Mouse (Mus musculus): ENCODE results near the gene Cers5. TPM values are rescaled to one million over a fixed set of nuclear protein-coding genes. Genes with fewer than 3 reads are reported as not detected.
A peak's percentile ranks its signal among the peaks of the same experiment; 100 is the strongest.
"Not testable (repeated sequence)": the region's sequence is repeated elsewhere in the genome, so short reads cannot be mapped to it uniquely, and the experiment has no call there.

The Cers5 gene
- total RNA-seq, 2 experiments from 2014 or later: 35.9 to 41.6 TPM

DNA sequence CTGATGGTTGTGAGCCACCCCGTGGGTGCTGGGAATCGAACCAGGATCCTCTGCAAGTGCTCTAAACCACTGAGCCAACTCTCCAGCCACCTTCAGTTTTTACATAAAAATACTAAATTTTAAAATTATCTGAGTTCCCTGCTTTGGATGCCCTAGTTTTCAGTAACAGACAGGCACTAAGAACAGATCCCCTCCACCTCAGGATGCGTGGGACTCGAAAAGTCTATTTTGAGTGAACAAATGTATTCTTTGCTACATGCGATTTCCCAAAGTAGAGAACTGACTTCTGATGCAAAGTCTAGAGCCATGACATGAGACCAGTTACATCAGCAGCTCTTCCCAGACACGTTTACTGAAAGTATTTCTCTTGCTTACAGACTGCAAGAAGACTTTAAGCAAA lies 17.8 kb upstream of the Cers5 start:
- DNase-seq: no peak

DNA sequence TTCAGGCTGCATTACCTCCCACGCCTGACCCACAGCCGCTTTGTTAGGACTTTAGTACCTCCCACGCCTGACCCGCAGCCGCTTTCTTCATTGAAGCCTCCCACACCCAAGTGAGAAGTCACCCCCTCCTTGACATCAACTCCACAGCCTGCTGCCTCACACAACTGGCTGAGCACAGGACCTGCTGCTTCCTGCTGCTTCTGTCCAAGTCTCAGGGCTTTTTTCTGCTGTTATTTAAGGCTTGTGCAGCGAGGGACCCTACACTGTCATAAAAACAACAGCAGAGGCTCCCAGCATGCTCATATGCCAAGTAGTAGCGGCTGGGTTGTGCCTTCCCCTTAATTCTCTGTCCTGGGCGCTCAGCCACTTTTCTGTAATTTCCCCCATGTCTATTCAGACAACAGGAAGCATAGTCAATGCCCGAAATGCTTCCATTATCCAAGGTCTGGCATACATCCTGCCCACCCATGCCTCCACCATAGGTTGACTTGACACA lies 15.0 kb upstream of the Cers5 start:
- no peak for DNase-seq

DNA sequence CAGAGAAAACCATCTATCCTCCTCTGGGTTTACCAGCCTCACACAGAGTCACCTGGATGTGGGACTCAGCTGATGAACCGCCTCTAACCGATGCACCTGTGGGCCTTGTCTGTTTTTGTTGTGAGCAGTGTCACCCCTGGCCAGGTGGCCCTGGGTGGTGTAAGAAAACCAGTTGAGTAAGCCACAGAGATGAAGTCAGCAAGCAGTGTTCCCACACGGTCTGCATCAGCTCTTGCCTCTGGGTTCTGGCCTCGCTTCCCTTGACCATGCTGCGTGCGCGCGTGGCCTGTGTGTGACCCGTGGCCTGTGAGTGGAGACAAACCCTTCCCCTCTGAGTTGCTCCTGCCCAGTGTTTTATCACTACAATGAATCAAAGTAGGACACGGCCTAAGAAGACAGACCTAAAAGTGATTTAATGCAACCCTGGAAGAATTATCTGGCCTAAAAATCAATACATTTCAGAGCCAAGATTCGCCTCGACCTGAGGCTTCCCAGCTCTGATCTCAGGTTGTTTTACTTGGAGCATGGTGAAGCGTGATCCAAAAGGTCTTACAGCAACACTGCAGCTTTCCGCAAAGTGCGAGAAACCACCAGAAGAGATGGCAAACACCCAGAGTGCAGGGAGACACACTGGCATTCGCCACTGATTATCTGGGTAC lies 6.1 kb upstream of the Cers5 start:
- DNase-seq: no peak

DNA sequence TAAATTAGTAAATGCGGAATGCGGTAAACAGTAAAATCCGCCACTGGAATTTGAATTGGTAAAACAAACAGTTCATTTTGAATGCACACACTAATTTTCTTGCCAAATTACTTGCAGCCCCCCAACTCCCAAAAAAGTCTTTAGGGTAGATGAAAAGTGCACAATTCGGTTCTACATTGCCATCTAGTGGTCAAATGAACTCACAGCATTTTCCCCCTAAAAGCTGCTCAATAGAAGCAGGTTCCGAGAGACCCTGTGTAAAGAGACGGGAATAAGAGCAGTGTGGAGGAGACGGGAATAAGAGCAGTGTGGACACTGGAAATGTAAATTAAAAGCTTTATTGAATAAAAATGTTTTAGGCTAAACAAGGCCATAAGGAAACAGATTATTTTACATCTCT lies 5.5 kb upstream of the Cers5 start:
- DNase-seq: peak; percentile 23

DNA sequence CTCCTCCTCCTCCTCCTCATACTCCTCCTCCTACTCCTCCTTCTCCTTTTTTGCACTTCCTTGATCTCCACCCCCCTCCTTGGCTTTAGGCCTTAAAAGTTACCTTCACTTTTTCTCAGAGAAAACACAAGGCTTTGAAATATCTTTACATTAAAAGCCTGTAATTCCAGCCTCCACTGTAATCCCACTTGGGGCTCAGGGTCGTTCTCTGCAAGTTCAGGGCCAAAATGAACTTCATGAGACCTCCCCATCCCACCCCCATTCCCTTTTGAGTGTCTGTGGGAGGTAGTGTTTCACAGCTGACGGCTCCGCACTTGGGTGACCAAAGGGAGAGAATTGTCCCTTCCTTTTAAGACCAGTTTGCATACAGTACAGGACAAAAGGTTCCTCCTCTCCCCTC lies 240 bp upstream of the Cers5 start:
- DNase-seq: no peak

DNA sequence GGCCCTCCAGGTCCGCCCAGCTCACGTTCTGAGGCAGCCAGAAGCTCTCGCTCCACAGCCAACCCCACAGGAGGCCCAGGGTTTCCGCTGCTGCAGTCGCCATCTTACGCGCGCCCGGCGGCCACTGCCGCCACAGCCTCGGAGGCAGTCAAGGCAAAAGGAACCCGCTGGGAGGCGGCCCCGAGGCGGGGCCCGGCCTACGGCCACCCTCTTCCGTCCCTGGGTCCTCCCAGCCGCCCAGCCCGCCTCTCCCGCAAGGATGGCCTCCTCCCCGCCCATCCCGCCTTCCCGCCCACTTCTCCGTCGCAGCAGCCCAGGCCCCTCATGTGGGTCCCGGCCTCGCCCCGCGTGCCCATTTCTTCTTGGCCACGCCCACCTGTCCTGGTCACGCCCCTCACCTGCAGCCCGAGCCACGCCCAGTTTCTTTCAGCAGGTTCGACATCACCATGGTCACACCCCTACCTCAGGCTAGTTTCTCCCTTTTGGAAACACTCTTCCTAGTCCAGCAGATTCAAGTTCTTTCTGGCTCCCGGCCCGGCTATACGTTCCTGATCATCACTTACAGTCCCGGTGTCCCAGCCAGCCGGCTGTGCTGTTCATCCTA lies 306 bp downstream of the Cers5 start:
- DNase-seq: peak; percentile 94

DNA sequence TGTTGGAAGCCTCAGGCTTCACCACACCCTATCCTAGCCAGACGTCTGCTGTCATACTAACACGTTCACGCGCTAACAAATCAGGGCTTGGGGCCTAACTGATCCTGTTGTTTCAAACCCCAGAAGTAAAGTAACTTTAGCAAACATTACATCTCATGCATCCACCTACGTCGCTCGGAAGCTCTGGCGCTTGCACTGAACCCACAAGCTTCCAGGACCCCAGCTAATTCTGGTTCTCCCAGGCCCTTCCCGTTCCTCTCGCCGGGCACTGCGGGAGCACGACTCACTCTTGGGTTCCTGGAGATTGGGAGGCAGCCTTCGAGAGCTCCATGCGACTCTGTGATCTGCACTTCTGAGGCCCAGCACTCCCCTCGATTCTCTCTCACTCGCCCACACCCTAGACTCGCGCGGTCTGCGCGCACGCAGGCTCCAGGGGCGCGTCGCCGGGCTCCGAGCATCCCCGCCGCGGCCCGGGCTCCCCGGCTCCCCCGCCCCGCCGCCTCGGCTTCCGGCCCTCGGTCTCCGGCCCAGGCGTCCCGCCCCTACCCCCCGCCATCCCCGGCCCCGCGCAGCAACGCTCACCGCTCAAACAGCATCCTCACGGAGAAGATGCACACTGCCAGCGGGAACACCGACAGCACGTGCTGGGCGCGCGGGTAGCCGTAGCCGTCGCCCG lies 946 bp downstream of the Cers5 start:
- DNase-seq: no peak

DNA sequence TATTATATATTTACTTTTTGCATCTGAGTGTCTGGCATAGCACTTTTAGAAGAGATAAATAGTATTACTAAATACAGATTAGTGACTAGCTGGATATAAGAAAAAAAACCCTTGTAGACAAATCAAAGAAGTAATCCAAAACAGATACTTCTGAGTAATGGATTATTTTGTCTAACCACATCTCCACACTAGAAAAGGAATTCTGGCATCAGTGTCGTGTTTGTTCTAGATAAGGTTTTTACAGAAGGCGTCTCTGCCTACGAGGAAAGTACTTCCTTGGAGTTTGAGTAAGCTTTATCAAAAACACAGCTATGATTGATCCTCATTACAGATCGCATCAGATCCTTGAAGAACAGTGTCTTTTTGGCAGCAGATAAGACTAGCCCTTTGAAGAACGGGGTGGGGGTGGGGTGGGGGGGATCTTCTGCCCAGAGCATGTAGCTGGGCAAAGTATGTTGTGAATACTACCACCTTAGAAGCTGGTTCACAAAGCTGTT lies 1.6 kb downstream of the Cers5 start:
- no peak for DNase-seq

DNA sequence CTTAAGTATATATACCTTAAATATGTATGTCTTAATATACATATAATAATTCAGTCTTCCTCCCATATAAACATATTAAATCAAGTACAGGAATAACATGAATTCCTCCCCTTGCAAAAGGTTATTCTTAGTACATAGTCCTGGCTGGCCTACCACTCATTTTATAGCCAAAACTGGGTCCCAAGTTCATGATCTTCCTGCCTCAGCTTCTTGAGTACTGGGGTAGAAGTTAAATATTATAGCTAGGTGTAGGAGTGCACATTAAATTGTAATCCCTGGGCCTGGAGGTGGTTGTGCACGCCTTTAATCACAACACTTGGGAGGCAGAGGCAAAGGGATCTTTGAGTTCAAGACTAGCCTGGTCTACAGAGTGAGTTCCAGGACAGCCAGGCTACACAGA lies 3.9 kb downstream of the Cers5 start:
- no peak for DNase-seq

DNA sequence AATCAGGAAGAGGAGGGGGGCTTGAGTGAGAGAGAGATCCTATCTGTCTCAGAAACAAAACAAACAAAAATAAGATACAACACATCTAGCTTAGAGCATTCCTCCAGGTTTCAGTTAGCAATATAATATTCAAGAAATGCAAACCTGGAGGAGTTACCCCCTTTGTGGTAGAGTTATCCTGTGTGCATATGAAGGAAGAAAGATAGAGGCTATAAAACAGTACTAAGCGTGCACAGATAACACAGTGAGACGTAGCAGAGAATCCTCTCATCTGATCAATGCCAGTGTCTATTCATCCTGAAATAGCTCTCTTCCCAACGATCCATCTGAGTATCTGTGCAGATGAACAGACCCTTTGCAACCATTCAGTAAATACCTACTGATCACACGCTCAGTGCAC lies 5.2 kb downstream of the Cers5 start:
- DNase-seq: no peak

DNA sequence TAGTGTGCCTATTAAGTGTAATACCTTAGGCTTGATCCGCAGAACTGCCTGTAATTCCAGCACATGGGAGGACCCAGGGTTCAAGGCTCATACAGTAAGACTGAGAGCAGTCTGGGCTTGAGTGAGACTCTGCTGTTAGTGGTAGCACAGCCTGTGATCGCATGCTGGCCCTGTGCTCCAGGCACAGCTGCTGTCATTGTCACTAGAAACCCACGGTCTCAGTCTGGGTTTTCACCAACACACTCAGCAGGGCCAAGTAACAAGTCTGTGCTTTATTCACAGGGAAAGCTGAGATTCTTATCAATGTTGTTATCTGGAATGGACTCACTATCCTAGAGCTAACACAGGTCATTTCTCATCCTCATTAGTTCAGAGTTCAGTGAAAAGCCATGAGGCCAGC lies 18.5 kb downstream of the Cers5 start:
- DNase-seq: no peak

DNA sequence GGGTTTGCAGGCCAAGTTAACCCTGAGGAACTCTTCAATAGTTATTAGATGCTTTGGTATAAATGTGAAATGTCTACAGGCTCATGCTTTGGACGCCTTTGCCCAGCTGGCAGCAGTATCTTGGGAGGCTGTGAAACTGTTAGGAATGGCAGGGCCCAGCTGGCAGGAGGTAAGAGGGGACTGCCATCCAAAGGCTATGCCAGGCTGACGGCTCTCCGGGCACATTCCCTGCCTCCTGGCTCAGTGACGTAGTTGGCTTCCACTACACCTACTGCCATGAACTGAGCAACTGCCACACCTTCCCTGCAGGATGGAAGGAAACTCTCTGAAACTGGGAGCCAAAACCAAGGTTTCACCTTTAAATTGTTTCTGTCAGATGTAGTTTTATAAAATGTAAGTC lies 32.5 kb downstream of the Cers5 start:
- DNase-seq: no peak

DNA sequence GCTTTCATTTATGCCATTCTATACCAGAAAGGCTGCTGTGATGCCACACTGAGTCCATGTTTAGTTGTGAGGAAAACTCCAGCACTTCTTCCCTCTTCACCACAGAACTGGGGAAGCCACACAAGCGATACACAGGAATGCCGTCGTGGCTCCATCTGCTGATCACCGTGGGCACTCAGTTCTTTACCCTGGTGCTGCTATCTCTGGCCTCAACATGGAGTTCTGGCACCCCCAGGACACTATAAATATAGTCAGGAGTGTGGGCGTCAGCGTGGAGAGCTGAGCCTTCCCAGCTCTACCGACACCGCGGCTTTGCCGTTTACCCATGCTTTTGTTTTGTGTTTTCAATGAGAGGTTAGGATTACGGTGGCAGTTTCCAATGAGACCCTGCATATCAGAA lies 36.0 kb downstream of the Cers5 start:
- no peak for DNase-seq

DNA sequence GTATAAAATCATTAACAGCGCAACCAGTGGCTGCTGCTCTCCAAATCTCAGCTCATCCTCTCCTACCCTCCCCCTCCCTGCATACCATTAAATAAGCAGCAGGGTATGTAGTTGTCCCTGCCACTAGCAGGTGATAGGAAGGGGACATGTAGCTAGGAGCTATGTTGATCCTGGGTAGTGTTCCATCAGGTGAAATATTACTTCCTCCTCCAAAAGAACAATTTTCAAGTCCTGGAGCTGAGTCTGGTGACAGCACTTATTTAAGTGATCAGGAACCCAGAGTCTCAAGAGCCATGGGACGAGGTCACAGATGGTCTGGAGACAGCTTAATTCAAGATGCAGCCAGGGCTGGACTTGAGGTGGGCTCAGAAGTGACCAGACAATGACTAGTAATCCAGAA lies 37.1 kb downstream of the Cers5 start:
- DNase-seq: peak; percentile 100

DNA sequence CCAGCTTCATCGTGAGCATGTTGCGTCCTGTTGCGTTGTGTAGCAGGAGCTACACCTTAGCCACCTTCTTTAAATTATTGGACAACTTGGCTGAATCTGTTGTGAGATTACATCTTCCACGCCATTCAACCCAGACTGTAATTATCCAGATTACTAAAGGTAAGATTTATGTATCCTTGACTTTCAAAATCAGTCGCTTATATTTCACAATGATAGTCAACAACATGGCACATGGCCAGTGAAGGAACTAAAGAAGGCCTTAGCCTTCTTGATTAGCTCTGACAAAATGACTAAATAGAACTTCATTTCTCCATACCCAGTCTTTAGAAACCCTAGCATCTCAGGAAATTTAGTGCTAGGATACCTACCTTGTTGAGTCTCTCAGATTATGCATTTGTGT lies 39.5 kb downstream of the Cers5 start:
- DNase-seq: peak; percentile 45

DNA sequence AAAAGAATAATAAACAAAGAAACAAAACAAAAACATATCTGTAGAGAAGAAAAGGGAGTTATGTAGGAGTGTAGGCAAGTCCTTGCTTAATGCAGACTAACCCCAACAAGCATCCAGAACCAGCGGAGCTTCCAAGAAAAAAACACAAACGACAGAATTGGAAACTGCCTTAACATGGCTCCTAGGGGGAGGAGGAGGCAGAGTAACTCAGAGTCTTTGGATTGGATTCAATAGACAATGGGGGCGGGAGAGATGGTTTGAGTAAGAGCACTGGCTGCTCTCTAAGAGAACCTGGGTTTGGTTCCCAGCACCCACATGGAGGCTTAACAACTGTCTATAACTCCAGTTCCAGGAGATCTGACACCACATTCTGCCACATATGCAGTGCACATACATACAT lies 41.0 kb downstream of the Cers5 start:
- no peak for DNase-seq

DNA sequence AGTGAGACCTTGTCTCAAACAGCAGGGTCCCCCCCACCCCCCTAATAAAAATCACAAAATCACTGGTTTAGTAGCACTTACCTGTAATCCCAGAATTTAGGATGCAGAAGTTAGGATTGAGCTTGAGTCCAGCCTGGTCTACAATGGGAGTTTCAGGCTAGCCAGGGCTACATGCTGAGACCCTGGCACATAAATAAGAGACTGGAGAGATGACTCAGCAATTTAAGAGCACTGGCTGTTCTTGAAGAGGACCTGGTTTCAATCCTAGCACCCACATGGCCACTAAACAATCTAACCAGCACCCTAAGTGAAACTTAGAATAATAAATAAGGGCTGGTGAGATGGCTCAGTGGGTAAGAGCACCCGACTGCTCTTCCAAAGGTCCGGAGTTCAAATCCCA lies 41.5 kb downstream of the Cers5 start:
- no peak for DNase-seq

DNA sequence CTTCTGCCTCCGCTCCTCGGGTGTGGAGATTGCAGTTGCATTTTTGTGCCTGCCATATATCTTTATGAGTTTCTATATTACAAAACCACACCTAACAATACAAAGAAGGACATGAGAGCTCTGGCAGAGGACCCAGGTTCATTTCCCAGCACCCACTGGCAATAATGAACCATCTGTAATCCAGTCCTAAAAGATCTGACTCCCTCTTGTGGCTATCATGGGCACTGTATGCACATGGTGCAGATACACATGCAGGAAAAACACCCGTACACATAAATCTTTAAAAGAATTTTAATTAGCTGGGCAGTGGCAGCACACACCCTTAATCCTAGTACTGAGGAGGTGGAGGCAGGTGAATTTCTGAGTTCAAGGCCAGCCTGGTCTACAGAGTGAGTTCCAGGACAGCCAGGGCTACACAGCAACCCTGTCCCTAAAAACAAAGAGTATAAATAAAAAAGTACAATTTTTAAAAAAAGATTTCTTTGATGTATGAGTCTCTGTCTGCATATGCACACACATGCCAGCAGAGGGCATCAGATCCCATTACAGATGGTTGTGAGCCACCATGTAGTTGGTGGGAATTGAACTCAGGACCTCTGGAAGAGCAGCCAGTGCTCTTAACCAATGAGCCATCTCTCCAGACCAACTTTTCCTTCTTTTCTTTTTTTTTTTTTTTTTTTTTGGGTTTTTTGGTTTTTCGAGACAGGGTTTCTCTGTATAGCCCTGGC lies 43.5 kb downstream of the Cers5 start:
- DNase-seq: no peak

DNA sequence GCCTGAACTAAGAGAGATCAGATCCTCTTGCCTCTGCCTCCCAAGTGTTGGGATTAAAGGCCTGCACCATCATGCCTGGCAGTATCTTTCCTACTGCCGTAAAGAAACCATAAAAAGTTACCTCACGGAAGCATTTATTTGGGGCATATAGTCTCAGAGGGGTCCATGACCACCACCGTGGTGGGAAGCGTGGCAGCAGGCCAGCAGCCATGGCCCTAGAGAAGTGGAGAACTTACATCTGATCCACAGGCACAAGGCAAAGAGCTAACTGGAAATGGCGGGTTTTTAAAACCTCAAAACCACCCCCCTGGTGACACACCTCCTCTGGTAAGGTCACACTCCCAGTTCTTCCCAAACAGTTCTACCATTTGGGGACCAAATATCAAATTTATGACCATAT lies 44.5 kb downstream of the Cers5 start:
- no peak for DNase-seq

DNA sequence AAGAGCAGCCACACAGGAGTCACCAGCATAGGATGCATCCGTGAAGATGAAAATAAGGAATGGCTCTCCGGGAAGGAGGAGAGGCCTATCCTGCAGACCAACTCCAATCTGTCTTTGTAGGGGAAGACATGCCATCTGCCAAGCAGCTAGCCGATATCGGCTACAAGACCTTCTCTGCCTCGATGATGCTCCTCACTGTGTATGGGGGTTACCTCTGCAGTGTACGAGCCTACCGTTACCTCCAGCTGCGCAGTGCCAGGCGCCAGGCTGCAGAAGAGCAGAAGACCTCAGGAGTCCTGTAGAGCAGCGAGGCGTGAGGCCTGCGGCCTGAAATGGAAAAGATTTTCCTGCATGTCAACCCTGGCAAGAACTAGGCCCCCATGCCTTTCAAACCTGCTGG lies 45.2 kb downstream of the Cers5 start:
- no peak for DNase-seq

DNA sequence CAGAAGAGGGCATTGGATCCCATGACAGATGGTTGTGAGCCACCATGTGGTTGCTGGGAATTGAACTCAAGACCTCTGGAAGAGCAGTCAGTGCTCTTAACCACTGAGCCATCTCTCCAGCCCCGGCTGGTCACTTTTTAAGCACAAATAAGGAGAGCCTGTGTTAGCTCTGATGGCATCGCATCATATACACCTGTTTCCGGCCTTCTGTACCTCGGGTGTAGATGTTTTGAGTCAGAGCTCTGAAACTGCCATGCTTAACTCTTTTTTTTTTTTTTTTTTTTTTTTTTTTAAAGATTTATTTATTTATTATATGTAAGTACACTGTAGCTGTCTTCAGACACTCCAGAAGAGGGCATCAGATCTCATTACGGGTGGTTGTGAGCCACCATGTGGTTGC lies 45.6 kb downstream of the Cers5 start:
- not testable (repeated sequence) for DNase-seq

DNA sequence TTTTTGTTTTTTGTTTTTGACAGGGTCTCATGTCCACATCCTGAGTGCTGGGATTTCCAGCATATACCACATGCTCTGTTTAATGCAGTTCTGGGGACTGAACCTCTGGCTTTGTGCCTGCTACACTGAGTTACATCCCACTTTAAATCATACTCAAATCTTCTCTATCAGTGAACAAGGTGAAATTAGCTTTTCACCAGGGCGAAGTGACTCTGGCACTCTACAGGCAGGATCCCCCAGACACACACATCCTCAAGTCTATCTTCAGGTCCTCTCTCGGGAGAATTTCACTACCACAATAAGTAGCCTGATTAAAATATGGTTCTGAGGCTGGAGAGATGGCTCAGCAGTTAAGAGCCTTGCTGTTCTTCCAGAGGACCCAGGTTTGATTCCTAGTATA lies 46.1 kb downstream of the Cers5 start:
- DNase-seq: no peak
